21 mouse cellular contexts compared by ENCODE assay signal in genomic region chr7:99250386-99250785, GRCm38 (mm10). TPM values are rescaled to one million over a fixed set of nuclear protein-coding genes. Genes with fewer than 3 reads are reported as not detected.
DNase-seq lines count a peak whose midpoint lies in the region; ATAC-seq and TF ChIP-seq lines count a peak whose summit lies in the region.
"Had no signal": no experiment of that assay in that cellular context is flagged by ENCODE, and none has a peak within 500 bp of the region (broad histone marks: within the 10 kb centered on the region; RNA-seq: fewer than 3 reads in every experiment).

No protein-coding gene starts in this region.

- DNase-seq in hindbrain, embryonic 10.5 days (ENCODE audit: low spot score) = no peak
- DNase-seq in ES-CJ7 (ENCODE audit: low read depth, low spot score) (peak; percentile 90), R1 (ENCODE audit: low read depth, low spot score) (peak; percentile 76)
- no peak for DNase-seq in lung, adult 2 months
- DNase-seq: adrenal gland, adult 8-10 months; adrenal gland, postnatal 14 days; adrenal gland, postnatal 36 days; cerebellum, adult 11-12 months; cerebellum, adult 9-10 months; cerebellum, postnatal 10 days; forebrain, postnatal 0 days had no signal

- no peak for ATAC-seq in hindbrain, embryonic 12.5 days (ENCODE audit: low FRiP score)
- no peak for ATAC-seq in kidney, embryonic 14.5 days (ENCODE audit: low FRiP score, low TSS enrichment)
- ATAC-seq: activated CD4-positive, CD25-positive, alpha-beta regulatory T cell, adult 4 months; Patski had no signal

- no peaks in the 10 kb centered on the region for H3K9me3 ChIP-seq in hindbrain, embryonic 12.5 days (replicated peaks)
- H3K9me3 ChIP-seq in hindbrain, embryonic 10.5 days = no peaks in the 10 kb centered on the region
- no peaks in the 10 kb centered on the region for H3K9me3 ChIP-seq in kidney, embryonic 14.5 days (ENCODE audit: control insufficient read depth, low read length)
- H3K9me3 ChIP-seq: embryonic facial prominence, embryonic 10.5 days; embryonic facial prominence, embryonic 12.5 days; forebrain, embryonic 13.5 days; forebrain, embryonic 15.5 days; G1E had no signal

- no peak overlapping the region for H3K27ac ChIP-seq in hindbrain, embryonic 12.5 days
- no peak overlapping the region for H3K27ac ChIP-seq in hindbrain, embryonic 10.5 days
- H3K27ac ChIP-seq in kidney, embryonic 14.5 days (ENCODE audit: low read depth, low read length) = no peak overlapping the region
- H3K27ac ChIP-seq: embryonic facial prominence, embryonic 10.5 days; embryonic facial prominence, embryonic 12.5 days; forebrain, embryonic 13.5 days; forebrain, embryonic 15.5 days had no signal

- no peak for TF ChIP-seq POLR2A in lung, adult 2 months (IDR thresholded peaks at IDR 0.05; ENCODE audit: borderline replicate concordance, extremely low read depth, low read depth, low read length)

- peaks cover 12% of the 10 kb centered on the region for H3K27me3 ChIP-seq in hindbrain, embryonic 12.5 days
- peaks cover 38% of the 10 kb centered on the region for H3K27me3 ChIP-seq in hindbrain, embryonic 10.5 days (ENCODE audit: insufficient read depth, poor library complexity, severe bottlenecking)
- peaks cover 9% of the 10 kb centered on the region for H3K27me3 ChIP-seq in kidney, embryonic 14.5 days (ENCODE audit: control insufficient read depth, insufficient read depth, low read length)
- H3K27me3 ChIP-seq: forebrain, embryonic 15.5 days; Patski had no signal

- 0 out of 2 replicates have a peak overlapping the region, but pooled peaks have one; percentile 41 for H3K9ac ChIP-seq in hindbrain, embryonic 12.5 days
- no peak overlapping the region for H3K9ac ChIP-seq in kidney, embryonic 14.5 days (ENCODE audit: low read depth, low read length)
- H3K9ac ChIP-seq: embryonic facial prominence, embryonic 12.5 days; forebrain, embryonic 13.5 days; forebrain, postnatal 0 days had no signal

- no peak overlapping the region for H3K4me3 ChIP-seq in hindbrain, embryonic 12.5 days
- no peak overlapping the region for H3K4me3 ChIP-seq in hindbrain, embryonic 10.5 days
- no peak overlapping the region for H3K4me3 ChIP-seq in kidney, embryonic 14.5 days (ENCODE audit: low read length)
- no peak overlapping the region for H3K4me3 ChIP-seq in lung, adult 2 months (replicated peaks; ENCODE audit: extremely low read depth, low read depth, low read length)
- H3K4me3 ChIP-seq: embryonic facial prominence, embryonic 10.5 days; embryonic facial prominence, embryonic 12.5 days; forebrain, embryonic 15.5 days had no signal

- WGBS in hindbrain, embryonic 12.5 days = 33% methylated on average over 9 of the region's 9 CpGs
- WGBS in hindbrain, embryonic 10.5 days = 28% methylated on average over 9 of the region's 9 CpGs
- WGBS in kidney, embryonic 14.5 days = 49% methylated on average over 9 of the region's 9 CpGs
- WGBS in lung, adult 2 months = 33% methylated on average over 9 of the region's 9 CpGs

- peaks cover 8% of the 10 kb centered on the region for H3K4me1 ChIP-seq in hindbrain, embryonic 12.5 days
- peaks cover 19% of the 10 kb centered on the region for H3K4me1 ChIP-seq in hindbrain, embryonic 10.5 days (replicated peaks)
- no peaks in the 10 kb centered on the region for H3K4me1 ChIP-seq in kidney, embryonic 14.5 days (ENCODE audit: control insufficient read depth, insufficient read depth, low read length)
- H3K4me1 ChIP-seq in lung, adult 2 months (ENCODE audit: control insufficient read depth, insufficient read depth, low read length) = no peaks in the 10 kb centered on the region

- no peak for TF ChIP-seq CTCF in lung, adult 2 months (IDR thresholded peaks at IDR 0.05; ENCODE audit: insufficient read depth, low read length)

- H3K4me2 ChIP-seq in hindbrain, embryonic 12.5 days (replicated peaks) = no peak overlapping the region
- no peak overlapping the region for H3K4me2 ChIP-seq in kidney, embryonic 14.5 days (replicated peaks; ENCODE audit: low read depth, low read length)
- H3K4me2 ChIP-seq: embryonic facial prominence, embryonic 12.5 days had no signal

- H3K36me3 ChIP-seq in hindbrain, embryonic 12.5 days = no peaks in the 10 kb centered on the region
- H3K36me3 ChIP-seq in hindbrain, embryonic 10.5 days = no peaks in the 10 kb centered on the region
- no peaks in the 10 kb centered on the region for H3K36me3 ChIP-seq in kidney, embryonic 14.5 days (ENCODE audit: control insufficient read depth, insufficient read depth, low read length)
- H3K36me3 ChIP-seq: embryonic facial prominence, embryonic 10.5 days; embryonic facial prominence, embryonic 12.5 days; forebrain, embryonic 15.5 days; G1E had no signal

RNA-seq across cellular contexts. Expression of gene Mogat2, which starts 12.0 kb away (rescaled TPM):
- 5.3 and 6.3 TPM in 2 replicates for polyA plus RNA-seq in hindbrain, embryonic 12.5 days (2016; fragmentation: Nextera tagmentation; extraction: Ambion mirVana)
- 21.2 and 31.5 TPM in 2 replicates for polyA plus RNA-seq in hindbrain, embryonic 10.5 days (2016; fragmentation: Nextera tagmentation; extraction: Ambion mirVana)
- polyA plus RNA-seq in kidney, embryonic 14.5 days (2014; fragmentation: Nextera tagmentation; extraction: Ambion mirVana) = 2.7 and 3.0 TPM in 2 replicates
- 1.1 and 3.1 TPM in 2 replicates for polyA plus RNA-seq in lung, adult 2 months (2012; rRNA removed)
- polyA plus RNA-seq: activated CD4-positive, CD25-positive, alpha-beta regulatory T cell, adult 4 months; cerebellum, adult 2 months; Patski had no signal

RNA-seq across cellular contexts. Expression of gene Map6, which starts 16.9 kb away (rescaled TPM):
- 103 and 105 TPM in 2 replicates for polyA plus RNA-seq in hindbrain, embryonic 12.5 days (2016; fragmentation: Nextera tagmentation; extraction: Ambion mirVana)
- polyA plus RNA-seq in hindbrain, embryonic 10.5 days (2016; fragmentation: Nextera tagmentation; extraction: Ambion mirVana) = 32.9 and 65.5 TPM in 2 replicates
- polyA plus RNA-seq in kidney, embryonic 14.5 days (2014; fragmentation: Nextera tagmentation; extraction: Ambion mirVana) = 1.1 and 1.2 TPM in 2 replicates
- polyA plus RNA-seq in lung, adult 2 months (2012; rRNA removed) = 24.2 and 25.4 TPM in 2 replicates
- polyA plus RNA-seq: G1E had no signal

Comparison
In these comparisons a context has a peak if more than half of its experiments do, and no peak if none do; other contexts are left out.
1. DNase-seq: peak in ES-CJ7 (single experiment) and R1 (single experiment); none in hindbrain, embryonic 10.5 days (single experiment) and lung, adult 2 months (single experiment).
2. RNA of gene Map6, which starts 16.9 kb away (polyA plus RNA-seq): 103 to 105 TPM in hindbrain, embryonic 12.5 days, 32.9 to 65.5 TPM in hindbrain, embryonic 10.5 days and 24.2 to 25.4 TPM in lung, adult 2 months; 1.1 to 1.2 TPM in kidney, embryonic 14.5 days; every median in the first group is over 10 times any median in the second.